ENCODE assay signal across 8 mouse cellular contexts in the genomic region with DNA sequence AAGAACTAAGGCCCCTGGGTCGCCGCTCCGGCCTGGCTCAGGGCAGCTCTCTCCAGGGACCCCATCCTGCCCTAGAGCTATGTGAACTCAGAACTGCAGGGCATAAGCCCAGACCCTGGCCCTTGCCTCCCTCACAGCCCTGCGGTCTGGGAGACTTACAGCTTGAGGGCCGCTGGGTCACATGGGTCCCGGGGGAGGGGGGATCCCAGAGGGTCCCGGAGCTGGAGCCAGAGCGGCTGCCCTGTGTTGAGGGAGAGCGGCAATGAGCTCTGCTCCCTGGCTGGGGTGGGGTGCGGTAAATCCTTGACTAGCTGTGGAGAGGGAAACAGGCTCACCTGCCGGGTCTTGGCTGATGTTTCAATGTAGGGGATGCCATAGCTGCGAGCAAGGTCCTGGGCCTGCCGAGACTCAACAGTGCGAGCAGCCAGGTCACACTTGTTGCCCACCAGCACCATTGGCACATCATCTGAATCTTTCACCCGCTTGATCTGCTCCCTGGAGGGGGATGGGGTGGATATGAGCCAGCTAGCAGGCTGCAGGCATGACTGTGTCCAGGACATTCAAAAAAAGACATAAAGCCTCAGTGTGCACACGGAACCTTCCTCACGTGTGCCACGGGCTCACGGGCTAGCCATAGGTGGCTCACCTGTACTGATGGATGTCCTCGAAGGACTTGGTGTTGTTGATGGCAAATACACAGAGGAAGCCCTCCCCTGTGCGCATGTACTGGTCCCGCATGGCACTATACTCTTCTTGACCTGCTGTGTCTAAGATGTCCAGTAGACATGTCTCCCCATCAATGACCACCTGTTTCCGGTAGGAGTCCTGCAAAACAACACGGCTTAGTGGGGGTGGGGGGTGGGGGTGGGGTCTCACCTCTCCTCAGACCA. TPM values are rescaled to one million over a fixed set of nuclear protein-coding genes. Genes with fewer than 3 reads are reported as not detected.
DNase-seq lines count a peak whose midpoint lies in the region; ATAC-seq lines count a peak whose summit lies in the region.

No protein-coding gene starts in this region.

- no peak overlapping the region for H3K27ac ChIP-seq in liver, embryonic 11.5 days (ENCODE audit: low read depth, low read length)
- no peak overlapping the region for H3K27ac ChIP-seq in forebrain, embryonic 14.5 days (ENCODE audit: low read depth, low read length)
- H3K27ac ChIP-seq in limb, embryonic 12.5 days, result no peak overlapping the region
- no peak overlapping the region for H3K27ac ChIP-seq in neural tube, embryonic 15.5 days (replicated peaks)

- peak overlapping the region; percentile 97 for H3K4me2 ChIP-seq in liver, embryonic 11.5 days
- peak overlapping the region; percentile 93; the same call in 1 of the 2 replicates for H3K4me2 ChIP-seq in forebrain, embryonic 14.5 days (ENCODE audit: low read length)
- H3K4me2 ChIP-seq in limb, embryonic 12.5 days, result peak overlapping the region; percentile 94
- H3K4me2 ChIP-seq in neural tube, embryonic 15.5 days, result peak overlapping the region; percentile 93

- no peaks in the 10 kb centered on the region for H3K27me3 ChIP-seq in liver, embryonic 11.5 days (replicated peaks; ENCODE audit: control insufficient read depth, insufficient read depth, low read length)
- H3K27me3 ChIP-seq in forebrain, embryonic 14.5 days (replicated peaks; ENCODE audit: control insufficient read depth, insufficient read depth, low read length), result no peaks in the 10 kb centered on the region
- H3K27me3 ChIP-seq in limb, embryonic 12.5 days, result no peaks in the 10 kb centered on the region
- H3K27me3 ChIP-seq in neural tube, embryonic 15.5 days (replicated peaks), result no peaks in the 10 kb centered on the region

- peaks cover 28% of the 10 kb centered on the region for H3K4me1 ChIP-seq in liver, embryonic 11.5 days (replicated peaks; ENCODE audit: control insufficient read depth, insufficient read depth, low read length)
- peaks cover 5% of the 10 kb centered on the region for H3K4me1 ChIP-seq in forebrain, embryonic 14.5 days (ENCODE audit: control insufficient read depth, insufficient read depth, low read length)
- peaks cover 20% of the 10 kb centered on the region for H3K4me1 ChIP-seq in limb, embryonic 12.5 days (replicated peaks)
- H3K4me1 ChIP-seq in neural tube, embryonic 15.5 days, result peaks cover 33% of the 10 kb centered on the region

- WGBS in liver, embryonic 11.5 days, result 89% methylated on average over 24 of the region's 24 CpGs
- WGBS in forebrain, embryonic 14.5 days, result 92% methylated on average over 24 of the region's 24 CpGs
- WGBS in limb, embryonic 12.5 days, result 90% methylated on average over 24 of the region's 24 CpGs
- WGBS in neural tube, embryonic 15.5 days, result 91% methylated on average over 24 of the region's 24 CpGs

- peak overlapping the region; percentile 96 for H3K9ac ChIP-seq in liver, embryonic 11.5 days (ENCODE audit: low read depth, low read length)
- no peak overlapping the region for H3K9ac ChIP-seq in forebrain, embryonic 14.5 days (ENCODE audit: low read length)
- H3K9ac ChIP-seq in limb, embryonic 12.5 days (replicated peaks), result peak overlapping the region; percentile 93; the same call in 1 of the 2 replicates
- peak overlapping the region; percentile 98; the same call in 1 of the 2 replicates for H3K9ac ChIP-seq in neural tube, embryonic 15.5 days (replicated peaks)

- no peaks in the 10 kb centered on the region for H3K9me3 ChIP-seq in liver, embryonic 11.5 days (ENCODE audit: control insufficient read depth, low read length)
- no peaks in the 10 kb centered on the region for H3K9me3 ChIP-seq in forebrain, embryonic 14.5 days (replicated peaks; ENCODE audit: control insufficient read depth, low read length)
- no peaks in the 10 kb centered on the region for H3K9me3 ChIP-seq in limb, embryonic 12.5 days
- H3K9me3 ChIP-seq in neural tube, embryonic 15.5 days (replicated peaks), result no peaks in the 10 kb centered on the region

- peak overlapping the region; percentile 98 for H3K4me3 ChIP-seq in liver, embryonic 11.5 days (ENCODE audit: low read depth, low read length)
- H3K4me3 ChIP-seq in forebrain, embryonic 14.5 days (ENCODE audit: low read depth, low read length), result no peak overlapping the region
- H3K4me3 ChIP-seq in limb, embryonic 12.5 days (replicated peaks), result peak overlapping the region; percentile 92
- H3K4me3 ChIP-seq in neural tube, embryonic 15.5 days (replicated peaks), result peak overlapping the region; percentile 86; the same call in 1 of the 2 replicates

- ATAC-seq in liver, embryonic 11.5 days (replicated peaks; ENCODE audit: low FRiP score), result no peak
- no peak for ATAC-seq in forebrain, embryonic 14.5 days
- no peak for ATAC-seq in limb, embryonic 12.5 days (ENCODE audit: insufficient number of reproducible peaks, insufficient read depth, low FRiP score, low TSS enrichment, low read depth)
- ATAC-seq in neural tube, embryonic 15.5 days (ENCODE audit: low FRiP score), result no peak

- no peak for DNase-seq in liver, embryonic 11.5 days (ENCODE audit: low spot score)
- DNase-seq in liver, result no peak
- no peak for DNase-seq in forebrain, embryonic 14.5 days (ENCODE audit: low spot score)
- DNase-seq in thymus, postnatal 0 days (ENCODE audit: low spot score), result no peak
- no peak for DNase-seq in retina, embryonic 14.5 days (ENCODE audit: low spot score)
- no peak for DNase-seq in ovary, postnatal 36 days (ENCODE audit: low spot score)

- H3K36me3 ChIP-seq in liver, embryonic 11.5 days (ENCODE audit: control insufficient read depth, insufficient read depth, low read length), result peaks cover 25% of the 10 kb centered on the region
- H3K36me3 ChIP-seq in forebrain, embryonic 14.5 days (ENCODE audit: control insufficient read depth, insufficient read depth, low read length), result peaks cover 35% of the 10 kb centered on the region
- peaks cover 40% of the 10 kb centered on the region for H3K36me3 ChIP-seq in limb, embryonic 12.5 days
- H3K36me3 ChIP-seq in neural tube, embryonic 15.5 days, result peaks cover 36% of the 10 kb centered on the region

RNA-seq across cellular contexts. Expression of a gene that starts 1.8 kb away (rescaled TPM):
- 112 and 118 TPM in 2 replicates for polyA plus RNA-seq in liver, embryonic 11.5 days (2014; fragmentation: Nextera tagmentation; extraction: Ambion mirVana)
- polyA plus RNA-seq in forebrain, embryonic 14.5 days (2014; fragmentation: Nextera tagmentation; extraction: Ambion mirVana), result 70.2 and 96.3 TPM in 2 replicates
- 95.3 and 98.1 TPM in 2 replicates for polyA plus RNA-seq in limb, embryonic 12.5 days (2016; fragmentation: Nextera tagmentation; extraction: Ambion mirVana)
- 166 and 188 TPM in 2 replicates for polyA plus RNA-seq in neural tube, embryonic 15.5 days (2015; fragmentation: Nextera tagmentation; extraction: Ambion mirVana)
- 58.8 and 66.5 TPM in 2 replicates for polyA plus RNA-seq in thymus, postnatal 0 days (2015; fragmentation: Nextera tagmentation; extraction: Ambion mirVana)

RNA-seq across cellular contexts. Expression of a gene that starts 1.9 kb away (rescaled TPM):
- 20.8 and 20.9 TPM in 2 replicates for polyA plus RNA-seq in liver, embryonic 11.5 days (2014; fragmentation: Nextera tagmentation; extraction: Ambion mirVana)
- polyA plus RNA-seq in forebrain, embryonic 14.5 days (2014; fragmentation: Nextera tagmentation; extraction: Ambion mirVana), result 6.7 and 8.9 TPM in 2 replicates
- 17.0 and 19.0 TPM in 2 replicates for polyA plus RNA-seq in limb, embryonic 12.5 days (2016; fragmentation: Nextera tagmentation; extraction: Ambion mirVana)
- polyA plus RNA-seq in neural tube, embryonic 15.5 days (2015; fragmentation: Nextera tagmentation; extraction: Ambion mirVana), result 9.0 and 9.1 TPM in 2 replicates
- 2.5 and 2.9 TPM in 2 replicates for polyA plus RNA-seq in thymus, postnatal 0 days (2015; fragmentation: Nextera tagmentation; extraction: Ambion mirVana)

RNA-seq across cellular contexts. Expression of a gene that starts 19.4 kb away (rescaled TPM):
- 91.2 and 93.7 TPM in 2 replicates for polyA plus RNA-seq in liver, embryonic 11.5 days (2014; fragmentation: Nextera tagmentation; extraction: Ambion mirVana)
- 54.7 and 56.7 TPM in 2 replicates for polyA plus RNA-seq in forebrain, embryonic 14.5 days (2014; fragmentation: Nextera tagmentation; extraction: Ambion mirVana)
- polyA plus RNA-seq in limb, embryonic 12.5 days (2016; fragmentation: Nextera tagmentation; extraction: Ambion mirVana), result 88.5 and 91.5 TPM in 2 replicates
- polyA plus RNA-seq in neural tube, embryonic 15.5 days (2015; fragmentation: Nextera tagmentation; extraction: Ambion mirVana), result 50.0 and 69.8 TPM in 2 replicates
- polyA plus RNA-seq in thymus, postnatal 0 days (2015; fragmentation: Nextera tagmentation; extraction: Ambion mirVana), result 71.2 and 72.2 TPM in 2 replicates

RNA-seq across cellular contexts. Expression of a gene that starts 21.8 kb away (rescaled TPM):
- polyA plus RNA-seq in liver, embryonic 11.5 days (2014; fragmentation: Nextera tagmentation; extraction: Ambion mirVana), result 1.8 and 2.6 TPM in 2 replicates
- polyA plus RNA-seq in forebrain, embryonic 14.5 days (2014; fragmentation: Nextera tagmentation; extraction: Ambion mirVana), result 0.94 and 0.95 TPM in 2 replicates
- 4.2 and 5.2 TPM in 2 replicates for polyA plus RNA-seq in limb, embryonic 12.5 days (2016; fragmentation: Nextera tagmentation; extraction: Ambion mirVana)
- 0.35 and 1.6 TPM in 2 replicates for polyA plus RNA-seq in neural tube, embryonic 15.5 days (2015; fragmentation: Nextera tagmentation; extraction: Ambion mirVana)
- 1.1 and 1.8 TPM in 2 replicates for polyA plus RNA-seq in thymus, postnatal 0 days (2015; fragmentation: Nextera tagmentation; extraction: Ambion mirVana)

RNA-seq across cellular contexts. Expression of a gene that starts 23.6 kb away (rescaled TPM):
- 35.1 TPM in 2 replicates for polyA plus RNA-seq in liver, embryonic 11.5 days (2014; fragmentation: Nextera tagmentation; extraction: Ambion mirVana)
- 23.7 and 23.8 TPM in 2 replicates for polyA plus RNA-seq in forebrain, embryonic 14.5 days (2014; fragmentation: Nextera tagmentation; extraction: Ambion mirVana)
- 39.1 and 43.7 TPM in 2 replicates for polyA plus RNA-seq in limb, embryonic 12.5 days (2016; fragmentation: Nextera tagmentation; extraction: Ambion mirVana)
- 24.1 and 28.1 TPM in 2 replicates for polyA plus RNA-seq in neural tube, embryonic 15.5 days (2015; fragmentation: Nextera tagmentation; extraction: Ambion mirVana)
- polyA plus RNA-seq in thymus, postnatal 0 days (2015; fragmentation: Nextera tagmentation; extraction: Ambion mirVana), result 19.7 and 20.6 TPM in 2 replicates
